Mouse (Mus musculus) liver, adult 2 months (tissue): ENCODE results near the gene Rufy3.

Source experiments
- CTCF ChIP-seq: fragments of 200-500 bp; IDR thresholded peaks from 2 replicates; pipeline ENCODE4 v1.5.1; 2011; ENCODE audit warnings: low read depth, low read length, control low read depth
- POLR2A ChIP-seq: fragments of 200-500 bp; IDR thresholded peaks from 2 replicates; pipeline ENCODE4 v1.6.1; 2011; ENCODE audit warnings: low read length, control low read depth; ENCODE audit not compliant: insufficient read depth; ENCODE audit errors: extremely low read depth

GRCm38 (mm10) chr5:88564501-88565147, at the start of gene Rufy3:
- TF ChIP-seq POLR2A (peak; percentile 73; the same call in 1 of the 2 replicates), CTCF (peak; percentile 71)
